Mouse (Mus musculus) E14TG2a.4 (cell line): ENCODE measurements around the gene Tpra1.

Experiments used
- CTCF ChIP-seq: conservative IDR thresholded peaks from 2 replicates; pipeline ENCODE4 v1.5.1; 2014; ENCODE audit warnings: low read length
- NANOG ChIP-seq: IDR thresholded peaks from 2 replicates; pipeline ENCODE4 v1.6.1; 2014; ENCODE audit warnings: borderline replicate concordance, low read length, mixed read lengths
- POU5F1 ChIP-seq: IDR thresholded peaks from 2 replicates; pipeline ENCODE4 v1.6.1; 2014; ENCODE audit warnings: low read length, borderline replicate concordance

DNA sequence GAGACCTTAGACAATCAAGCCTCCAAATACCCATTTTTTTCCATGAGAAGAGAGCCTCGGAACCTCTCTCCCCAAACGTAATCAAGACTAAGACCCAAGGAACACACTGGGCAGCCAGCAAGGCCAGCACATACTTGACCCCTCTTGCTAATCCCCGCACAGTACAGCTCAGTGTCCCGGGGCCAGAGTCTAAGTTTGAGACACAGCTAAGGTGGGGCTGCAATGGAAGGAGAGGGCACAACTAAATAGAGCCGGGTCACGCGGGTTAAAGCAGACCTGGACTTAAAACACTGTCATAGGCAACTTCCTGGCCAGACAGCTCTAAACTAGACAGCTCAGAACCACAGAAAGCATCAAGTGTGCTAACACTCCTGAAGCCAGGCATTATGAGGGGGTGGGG, 11.2 kb upstream of the Tpra1 start:
- TF ChIP-seq CTCF = no peak
- TF ChIP-seq POU5F1 = no peak
- no peak for TF ChIP-seq NANOG
